Mouse (Mus musculus) kidney, postnatal 0 days (tissue): Measurements from ENCODE around the gene Gm21818. TPM values are rescaled to one million over a fixed set of nuclear protein-coding genes. Genes with fewer than 3 reads are reported as not detected.
"Not testable (repeated sequence)": the region's sequence is repeated elsewhere in the genome, so short reads cannot be mapped to it uniquely, and the experiment has no call there.

Source experiments
- ATAC-seq: fragments of 200-750 bp; cut with Nextera tagmentation; replicated peaks from 2 replicates; pipeline ENCODE4 v1.8.0; 2017; ENCODE audit warnings: low read depth, moderate number of reproducible peaks, moderate TSS enrichment, moderate library complexity; ENCODE audit not compliant: low FRiP score
- DNase-seq: peaks from one replicate; pipeline ENCODE4 v3.0.0-alpha.2; 2016; ENCODE audit warnings: low spot score
- H3K27ac ChIP-seq: fragments of 300-500 bp; sonication (generic); 2 replicates; pipeline ENCODE4 v1.5.1; 2014; ENCODE audit warnings: mild to moderate bottlenecking
- H3K27me3 ChIP-seq: fragments of 300-500 bp; sonication (generic); 2 replicates; pipeline ENCODE4 v1.6.1; 2014; ENCODE audit warnings: low read length, mixed read lengths; ENCODE audit not compliant: insufficient read depth
- H3K36me3 ChIP-seq: fragments of 300-500 bp; sonication (generic); 2 replicates; pipeline ENCODE4 v1.6.1; 2014; ENCODE audit warnings: low read length, mixed read lengths; ENCODE audit not compliant: insufficient read depth
- H3K4me1 ChIP-seq: fragments of 300-500 bp; sonication (generic); replicated peaks from 2 replicates; pipeline ENCODE4 v1.6.1; 2014; ENCODE audit warnings: antibody characterized with exemption, low read length, mixed read lengths; ENCODE audit not compliant: insufficient read depth
- H3K4me2 ChIP-seq: fragments of 300-500 bp; sonication (generic); 2 replicates; pipeline ENCODE4 v1.6.1; 2014; ENCODE audit warnings: mild to moderate bottlenecking, low read length, moderate library complexity, mixed read lengths
- H3K4me3 ChIP-seq: fragments of 300-500 bp; sonication (generic); replicated peaks from 2 replicates; pipeline ENCODE4 v1.5.1; 2014; ENCODE audit warnings: low read depth, low read length
- H3K9ac ChIP-seq: fragments of 300-500 bp; sonication (generic); 2 replicates; pipeline ENCODE4 v1.6.1; 2014; ENCODE audit warnings: low read depth, low read length
- H3K9me3 ChIP-seq: fragments of 300-500 bp; sonication (generic); replicated peaks from 2 replicates; pipeline ENCODE4 v1.6.1; 2016; ENCODE audit warnings: low read length, inconsistent platforms, mixed read lengths
- WGBS: fragments of 180-500 bp; shearing (Covaris S2); extraction: QIAGEN DNeasy Blood & Tissue Kit; methylation state at CpG from one replicate; pipeline ENCODE4 v1.1.7; 2014; 5-methylcytosine and 5-hydroxymethylcytosine counted together
- polyA plus RNA-seq: library from polyadenylated mRNA; unstranded; fragments of >200 nt; fragmentation: Nextera tagmentation; extraction: Ambion mirVana; gene quantifications from 2 replicates; pipeline ENCODE4 v1.2.1, GENCODE M21; 2015

Gene Gm21818
- polyA plus RNA-seq, result not detected in 2 replicates

DNA sequence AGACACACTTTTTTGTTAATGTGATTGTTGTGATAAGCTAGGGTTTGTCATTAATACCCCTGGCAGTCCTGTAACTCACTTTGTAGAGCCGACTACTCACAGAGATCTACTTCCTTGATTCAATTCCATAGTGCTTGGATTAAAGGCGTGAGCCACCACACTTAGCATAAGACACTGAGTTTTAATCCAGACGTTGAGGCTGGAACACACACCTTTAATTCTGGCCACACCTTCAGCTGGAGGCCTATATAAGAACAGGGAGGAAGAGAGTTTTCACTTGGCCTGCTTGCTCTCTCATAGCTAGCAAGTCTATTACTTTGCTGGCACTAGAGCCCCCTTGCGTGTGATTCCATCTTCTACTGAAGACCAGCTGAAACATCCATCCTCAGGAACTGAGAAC, at the start of gene Gm21818:
TSS of gene Gm21818 (plus strand) at position 301 of the 400 bp plus-strand sequence.
- not testable (repeated sequence) for H3K9me3 ChIP-seq, H3K4me3 ChIP-seq, H3K27ac ChIP-seq, ATAC-seq, H3K27me3 ChIP-seq, H3K4me2 ChIP-seq, H3K36me3 ChIP-seq, H3K4me1 ChIP-seq, DNase-seq, H3K9ac ChIP-seq
- 79% methylated on average over 4 of the region's 4 CpGs for WGBS

DNA sequence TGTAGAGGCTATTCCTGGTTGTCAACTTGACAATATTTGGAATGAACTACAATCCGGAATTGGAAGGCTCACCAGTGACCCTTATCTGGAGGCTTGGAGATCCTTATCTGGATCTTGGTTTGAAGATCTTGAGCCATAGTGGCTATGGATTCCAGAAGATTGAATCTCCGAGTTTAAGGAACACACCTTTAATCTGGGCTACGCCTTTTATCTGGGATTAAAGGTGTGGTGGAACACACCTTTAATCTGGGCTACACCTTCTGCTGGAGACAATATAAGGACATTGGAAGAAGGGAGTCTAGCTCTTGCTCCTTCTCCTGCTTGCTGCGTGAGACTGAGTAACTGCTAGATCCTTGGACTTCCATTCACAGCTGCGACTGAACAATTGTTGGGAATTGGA, 32.3 kb upstream of the Gm21818 start, which contains the start of gene Gm20767:
TSS of gene Gm20767 (plus strand) at position 301 of the 400 bp plus-strand sequence.
- H3K36me3 ChIP-seq, H3K27ac ChIP-seq, H3K4me1 ChIP-seq, H3K4me3 ChIP-seq, H3K4me2 ChIP-seq, H3K9me3 ChIP-seq, ATAC-seq, DNase-seq, H3K9ac ChIP-seq, H3K27me3 ChIP-seq: not testable (repeated sequence)
- WGBS, result 88% methylated on average over 1 of the region's 5 CpGs

DNA sequence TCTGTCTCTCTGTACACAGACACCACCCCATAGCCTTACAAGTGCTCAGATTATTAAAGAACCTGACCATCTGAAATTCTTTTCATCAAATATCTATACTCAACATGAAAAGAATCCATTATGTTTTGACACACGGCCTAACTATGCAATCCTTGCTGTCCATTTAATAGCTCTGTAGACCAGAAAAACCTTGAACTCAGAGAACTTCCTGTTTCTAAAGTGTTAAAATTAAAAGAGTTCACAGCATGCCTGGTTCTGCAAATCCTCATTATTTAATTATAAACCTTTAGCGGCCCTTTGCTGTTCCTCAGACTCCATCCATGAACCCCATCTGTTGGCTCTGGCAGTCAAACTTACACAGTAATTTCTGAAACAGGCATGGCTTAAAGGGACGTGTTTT, 29.9 kb upstream of the Gm21818 start:
- 91% methylated on average over 2 of the region's 3 CpGs for WGBS
- H3K36me3 ChIP-seq, H3K27ac ChIP-seq, H3K9me3 ChIP-seq, H3K9ac ChIP-seq, H3K4me1 ChIP-seq, H3K4me2 ChIP-seq, DNase-seq, H3K4me3 ChIP-seq, H3K27me3 ChIP-seq, ATAC-seq: not testable (repeated sequence)

DNA sequence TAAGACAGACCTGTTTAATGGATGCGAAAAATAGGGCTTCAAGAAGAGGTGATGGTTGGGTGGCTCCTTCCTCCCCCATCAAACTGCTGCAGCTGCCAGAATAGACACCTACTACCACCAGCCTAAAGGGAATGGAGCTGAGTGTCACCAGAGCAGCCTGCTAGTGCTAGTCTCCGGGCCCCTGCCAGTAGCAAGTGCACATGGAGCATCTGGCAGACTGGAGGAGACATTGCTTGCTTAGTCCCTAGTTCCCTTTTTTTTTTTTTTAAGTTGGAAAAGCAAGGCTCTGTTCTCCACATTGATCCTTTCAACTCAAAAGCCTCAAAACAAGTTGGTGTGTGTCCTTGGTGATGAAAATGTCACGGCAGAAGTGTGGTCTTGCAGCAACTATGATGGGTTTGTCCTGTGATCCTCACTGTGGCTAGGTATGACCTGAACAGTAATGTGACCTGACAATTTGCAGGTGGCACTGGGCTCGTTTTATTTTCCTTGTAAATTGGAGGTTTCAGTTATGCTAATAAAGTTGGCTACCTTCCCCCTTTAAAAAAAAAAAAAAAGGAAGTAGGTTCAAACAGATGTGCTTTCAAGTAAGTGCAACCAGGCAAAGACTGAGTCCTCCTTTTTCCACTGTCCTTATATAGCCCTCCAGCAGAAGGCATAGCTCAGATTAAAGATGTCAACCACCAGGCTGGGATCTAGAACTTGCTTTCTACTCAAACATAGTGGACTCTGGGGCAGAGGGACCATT, 22.4 kb upstream of the Gm21818 start:
- not testable (repeated sequence) for DNase-seq, H3K36me3 ChIP-seq, H3K4me1 ChIP-seq, H3K4me3 ChIP-seq, H3K9ac ChIP-seq, H3K9me3 ChIP-seq, H3K27ac ChIP-seq, H3K27me3 ChIP-seq, H3K4me2 ChIP-seq, ATAC-seq
- WGBS, result 52% methylated on average over 3 of the region's 4 CpGs

DNA sequence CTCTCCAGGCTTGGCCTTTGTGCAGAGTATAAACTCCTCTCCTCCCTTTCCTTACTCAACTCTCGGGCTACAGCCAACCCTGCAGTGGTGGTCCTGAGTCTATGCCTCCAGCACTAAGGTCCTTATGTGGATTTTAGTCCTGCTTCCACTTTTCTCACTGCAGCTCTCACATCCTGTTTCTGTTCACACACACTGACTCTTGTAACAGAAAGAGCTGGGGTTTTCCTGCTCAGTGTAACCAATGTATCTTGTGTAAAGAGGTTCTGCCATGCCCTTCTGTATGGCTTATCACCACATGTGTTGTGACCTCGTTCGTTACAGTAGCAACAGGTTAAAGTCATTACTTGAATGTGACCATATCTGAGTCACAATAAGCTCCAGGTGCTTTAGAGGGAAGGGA, 21.6 kb upstream of the Gm21818 start:
- not testable (repeated sequence) for H3K27ac ChIP-seq, ATAC-seq, H3K9ac ChIP-seq, H3K4me1 ChIP-seq, H3K9me3 ChIP-seq, H3K36me3 ChIP-seq, H3K4me2 ChIP-seq, DNase-seq, H3K4me3 ChIP-seq, H3K27me3 ChIP-seq
- 75% methylated on average over 3 of the region's 3 CpGs for WGBS

DNA sequence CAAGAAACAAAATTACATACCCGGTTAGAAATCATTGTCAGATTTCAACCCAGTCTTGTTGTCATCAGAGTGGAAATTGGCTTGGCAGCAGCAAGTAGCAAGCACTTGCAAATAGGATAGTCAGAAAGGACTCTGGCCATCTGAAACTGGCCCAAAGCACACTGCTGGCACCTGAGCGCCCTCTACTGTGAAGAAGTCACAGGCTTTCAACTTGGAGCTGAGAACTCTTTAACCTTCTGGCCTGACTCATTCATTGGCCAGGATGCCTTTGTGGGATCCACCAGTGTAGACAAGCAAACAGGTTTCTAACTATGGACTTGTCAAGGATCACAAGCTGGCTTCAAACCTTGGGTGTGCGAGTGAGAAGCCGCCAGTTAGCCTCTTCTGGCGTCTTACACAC, 3.9 kb upstream of the Gm21818 start:
- H3K9ac ChIP-seq, H3K27me3 ChIP-seq, H3K4me2 ChIP-seq, H3K36me3 ChIP-seq, H3K4me1 ChIP-seq, DNase-seq, H3K27ac ChIP-seq, H3K9me3 ChIP-seq, H3K4me3 ChIP-seq, ATAC-seq: not testable (repeated sequence)
- 63% methylated on average over 5 of the region's 5 CpGs for WGBS

DNA sequence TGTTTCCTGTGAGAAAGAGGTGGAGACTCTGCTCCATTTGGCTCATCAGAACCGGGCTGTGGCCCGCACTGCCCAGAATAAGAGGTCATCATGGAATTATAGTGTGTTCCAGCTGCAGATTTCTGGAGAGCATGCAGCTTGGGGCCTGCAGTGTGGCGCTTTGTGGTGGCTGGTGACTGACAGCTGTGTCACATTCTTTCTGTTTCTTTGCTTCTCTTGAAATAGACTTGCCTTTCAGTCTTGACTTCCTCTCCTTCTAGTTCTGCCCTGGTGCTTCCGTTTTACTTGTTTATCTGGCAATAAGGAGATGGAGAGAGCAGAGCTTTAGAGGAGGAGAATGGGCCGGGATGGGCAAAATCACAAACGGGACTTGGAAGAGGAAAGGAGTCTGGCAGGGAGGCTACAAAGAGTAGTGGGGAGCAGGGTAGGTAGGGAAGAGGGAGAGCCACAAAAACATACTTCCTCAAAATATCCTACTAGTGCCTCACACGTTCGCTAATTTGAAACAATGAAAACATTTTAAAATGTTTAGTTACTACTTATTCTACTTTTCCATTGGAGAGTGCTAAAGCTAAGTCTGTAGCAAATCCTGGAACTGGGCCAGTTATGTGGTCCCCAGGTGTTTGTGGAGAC, 24.1 kb downstream of the Gm21818 start:
- not testable (repeated sequence) for H3K4me3 ChIP-seq, H3K4me2 ChIP-seq, DNase-seq, H3K27me3 ChIP-seq, H3K9me3 ChIP-seq, ATAC-seq, H3K36me3 ChIP-seq, H3K4me1 ChIP-seq, H3K9ac ChIP-seq, H3K27ac ChIP-seq
- WGBS, result 78% methylated on average over 7 of the region's 8 CpGs

DNA sequence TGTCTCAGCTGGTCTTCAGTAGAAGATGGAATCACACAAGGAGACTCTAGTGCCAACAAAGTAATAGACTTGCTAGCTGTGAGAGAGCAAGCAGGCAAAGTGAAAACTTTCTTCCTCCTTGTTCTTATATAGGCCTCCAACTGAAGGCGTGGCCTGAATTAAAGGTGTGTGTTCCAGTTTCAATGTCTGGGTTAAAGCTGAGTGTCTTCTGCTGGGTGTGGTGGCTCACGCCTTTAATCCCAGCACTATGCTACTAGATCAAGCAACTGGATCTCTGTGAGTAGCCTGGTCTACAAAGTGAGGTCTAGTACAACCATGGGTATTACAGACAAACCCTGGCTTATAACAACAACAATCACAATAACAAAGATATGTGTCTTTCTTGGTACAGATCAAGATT, 43.6 kb downstream of the Gm21818 start, which contains the start of gene Gm21762:
TSS of gene Gm21762 (minus strand) at position 101 of the 400 bp plus-strand sequence.
- WGBS, result no CpG with 5 or more reads among the region's 2 CpGs
- not testable (repeated sequence) for H3K27me3 ChIP-seq, H3K4me3 ChIP-seq, H3K9me3 ChIP-seq, DNase-seq, H3K4me1 ChIP-seq, H3K9ac ChIP-seq, H3K27ac ChIP-seq, H3K4me2 ChIP-seq, H3K36me3 ChIP-seq, ATAC-seq

DNA sequence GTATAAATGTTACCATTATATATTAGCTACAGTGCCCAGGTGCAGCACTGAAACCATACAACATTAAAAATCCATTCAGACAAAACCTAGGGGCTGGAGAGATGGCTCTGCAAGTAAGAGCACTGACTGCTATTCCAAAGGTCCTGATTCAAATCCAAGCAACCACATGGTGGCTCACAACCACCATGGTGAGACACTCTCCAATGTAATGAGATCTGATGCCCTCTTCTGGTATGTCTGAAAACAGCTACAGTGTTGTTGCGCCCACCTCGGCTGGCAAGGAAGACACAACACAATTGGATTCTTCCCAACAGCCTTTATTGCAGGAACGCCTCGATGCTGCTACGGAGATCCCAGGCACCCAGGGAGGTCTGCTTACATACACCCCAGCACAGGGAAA, 48.7 kb downstream of the Gm21818 start:
- H3K27ac ChIP-seq, H3K4me3 ChIP-seq, H3K4me1 ChIP-seq, H3K4me2 ChIP-seq, H3K27me3 ChIP-seq, H3K9me3 ChIP-seq, ATAC-seq, H3K36me3 ChIP-seq, H3K9ac ChIP-seq, DNase-seq: not testable (repeated sequence)
- 86% methylated on average over 5 of the region's 5 CpGs for WGBS
